Mouse (Mus musculus): Measurements from ENCODE around the gene Samd13.

DNA sequence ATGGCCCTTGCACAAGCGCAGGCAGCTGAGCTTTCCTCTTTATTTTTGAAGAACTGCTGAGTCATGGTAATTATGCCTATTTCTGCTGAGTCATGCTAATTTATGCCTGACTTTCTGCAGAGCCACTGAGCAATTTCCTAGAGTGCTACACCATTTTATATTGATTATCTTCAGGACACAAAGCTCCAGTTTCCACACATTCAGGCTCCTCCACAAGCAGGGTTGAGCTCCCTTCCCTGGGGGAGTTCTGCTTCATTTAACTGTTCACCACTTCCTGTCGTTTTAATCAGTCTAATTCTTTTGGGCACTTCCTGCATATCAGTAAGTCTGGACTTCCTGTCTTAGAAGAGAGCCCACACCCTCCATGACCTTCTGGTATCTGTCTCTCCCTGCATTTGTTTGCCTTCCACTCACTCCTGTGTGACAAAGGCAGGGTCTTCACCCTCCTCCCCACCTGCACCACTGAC lies 30.2 kb downstream of the Samd13 start:
- TF ChIP-seq CTCF (IDR thresholded peaks at IDR 0.05; ENCODE audit: low read depth, low read length) (no peak), TAL1 (conservative IDR thresholded peaks at IDR 0.05; ENCODE audit: low read depth, low read length) (no peak), POLR2AphosphoS5 (IDR thresholded peaks at IDR 0.05; ENCODE audit: insufficient replicate concordance, low read depth, low read length) (no peak), GATA1 (IDR thresholded peaks at IDR 0.05; ENCODE audit: borderline replicate concordance, low read length) (no peak)

Data from G1E (cell line).